Mouse (Mus musculus): ENCODE results near the gene Gm17361. TPM values are rescaled to one million over a fixed set of nuclear protein-coding genes. Genes with fewer than 3 reads are reported as not detected.
"Not testable (repeated sequence)": the region's sequence is repeated elsewhere in the genome, so short reads cannot be mapped to it uniquely, and the experiment has no call there.

The Gm17361 gene
- polyA plus RNA-seq (2012; rRNA removed): not detected in 2 replicates

GRCm38 (mm10) chrX:125003863-125004262, at the start of gene Gm17361:
Gm17361 (plus strand) TSS chrX:125004163.
- not testable (repeated sequence) for H3K4me3 ChIP-seq (replicated peaks; ENCODE audit: insufficient read depth, low read depth, low read length); H3K27me3 ChIP-seq (ENCODE audit: control insufficient read depth, insufficient read depth, low read length); H3K27ac ChIP-seq (ENCODE audit: insufficient read depth, low read length); DNase-seq; H3K4me1 ChIP-seq (ENCODE audit: control insufficient read depth, insufficient read depth, low read length)
- no CpG with 5 or more reads among the region's 4 CpGs for WGBS

All from cerebellum, adult 2 months (tissue).